Mouse (Mus musculus) left cerebral cortex, adult 8-10 months (tissue): Measurements from ENCODE around the gene Plcb3. TPM values are rescaled to one million over a fixed set of nuclear protein-coding genes. Genes with fewer than 3 reads are reported as not detected.
A peak's percentile ranks its signal among the peaks of the same experiment; 100 is the strongest.

Experiments
- DNase-seq, 2 experiments: peaks; one replicate each; pipeline ENCODE4 v3.0.0; 2022; ENCODE audit warnings: low spot score in 2 of 2
- total RNA-seq, 4 experiments: library from RNA; stranded (reverse); gene quantifications; 2 replicates each; pipeline ENCODE4 v1.2.4; 2022

Gene Plcb3
- total RNA-seq, 4 experiments from 2014 or later = 13.8 to 18.2 (median 14.5) TPM

DNA sequence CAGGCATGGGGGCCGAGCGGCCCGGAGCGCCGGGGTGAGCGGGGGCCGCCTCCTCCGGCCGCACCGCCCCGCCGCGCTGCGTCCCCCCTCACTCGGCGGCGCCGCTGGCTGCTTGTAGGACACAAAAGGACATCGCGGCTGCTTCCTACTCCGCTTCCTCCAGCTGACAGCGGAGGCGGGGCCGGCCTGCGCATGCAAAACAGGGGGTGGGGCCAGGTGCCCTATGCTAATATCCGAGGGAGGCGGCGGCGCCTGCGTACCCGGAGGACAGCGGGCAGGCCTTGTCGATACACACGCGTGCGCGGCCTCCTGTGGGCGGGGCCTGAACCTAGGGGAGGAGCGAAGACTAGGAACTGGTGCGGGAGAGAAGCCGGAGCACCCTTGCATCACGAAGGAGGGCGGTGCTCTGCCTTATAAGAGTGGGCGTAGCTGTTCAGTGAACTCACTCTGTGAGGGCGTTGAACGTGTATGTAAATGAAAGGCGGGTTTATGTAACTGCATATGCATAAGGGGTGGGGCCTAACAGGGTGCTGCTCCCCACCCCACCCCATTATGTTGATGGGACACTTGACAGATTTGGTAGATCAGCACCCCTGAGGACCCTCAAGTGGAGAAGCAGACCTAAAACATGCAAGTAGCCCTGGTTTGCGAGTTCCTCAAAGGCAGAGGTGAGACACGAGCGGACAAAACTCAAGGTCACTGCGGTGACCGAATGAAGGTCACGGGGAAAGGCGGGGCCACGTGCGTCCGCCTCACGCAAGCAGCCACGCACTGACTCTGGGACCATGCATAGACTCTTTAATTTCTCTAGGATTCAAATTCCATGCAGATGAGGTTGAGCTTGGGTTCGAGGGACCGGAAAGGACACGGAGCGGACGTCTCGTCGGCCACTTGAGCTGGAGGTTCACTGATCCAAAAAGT, 54.4 kb downstream of the Plcb3 start, which contains the start of gene Esrra:
TSS of gene Esrra (minus strand) at position 167 of the 921 bp plus-strand sequence.
- peak; percentile 98 to 100 for DNase-seq

- DNase-seq = peak in 1 of 2 experiments; percentile 63
These were observed 55.3 kb downstream of the Plcb3 start for GRCm38 (mm10) chr19:6920741-6921636.

DNA sequence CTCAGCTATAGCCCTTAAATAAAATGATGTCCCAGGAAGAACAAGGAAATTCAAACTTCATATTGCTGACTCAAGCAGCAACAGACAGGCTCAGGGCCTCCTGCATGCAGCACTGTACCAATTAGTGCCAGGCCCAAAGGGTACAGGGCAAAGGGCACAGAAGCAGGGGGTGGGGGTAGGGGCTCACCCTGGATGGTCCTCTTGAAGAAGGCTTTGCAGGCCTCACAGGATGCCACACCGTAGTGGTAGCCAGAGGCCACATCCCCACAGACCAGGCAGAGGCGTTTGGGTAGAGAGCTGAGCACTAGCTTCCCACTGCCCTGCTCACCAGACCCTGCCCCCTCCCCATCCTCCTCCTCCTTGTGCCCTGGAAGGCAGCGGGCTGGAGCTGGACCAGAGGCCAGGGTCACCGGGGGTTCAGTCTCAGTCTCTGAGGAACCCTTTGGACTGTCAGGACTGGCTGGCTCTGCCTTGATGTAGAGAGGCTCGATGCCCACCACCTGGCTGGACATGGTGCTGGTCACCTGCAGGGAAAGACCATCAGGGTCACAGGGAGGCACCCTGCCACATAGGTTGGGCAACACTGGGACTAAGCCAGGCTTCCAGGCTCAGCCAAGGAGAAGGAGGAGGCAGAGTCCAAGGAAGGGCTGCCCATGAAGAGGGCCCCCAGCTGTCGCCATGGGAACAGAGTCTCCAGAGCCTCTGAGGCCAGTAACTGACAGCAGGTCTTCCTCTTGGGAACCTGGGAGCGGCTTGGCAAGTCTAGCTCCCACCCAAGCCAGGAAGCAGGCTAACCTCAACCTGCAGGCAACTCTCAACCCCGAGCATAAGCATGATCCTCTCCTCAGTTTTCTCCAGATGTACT, 56.2 kb downstream of the Plcb3 start:
- peak in 1 of 2 experiments; percentile 53 for DNase-seq

- no peak for DNase-seq
These were observed 56.8 kb downstream of the Plcb3 start for GRCm38 (mm10) chr19:6919431-6919830.

GRCm38 (mm10) chr19:6918321-6918720, 57.9 kb downstream of the Plcb3 start:
- DNase-seq = no peak

GRCm38 (mm10) chr19:6916496-6916895, 59.8 kb downstream of the Plcb3 start:
- no peak for DNase-seq

DNA sequence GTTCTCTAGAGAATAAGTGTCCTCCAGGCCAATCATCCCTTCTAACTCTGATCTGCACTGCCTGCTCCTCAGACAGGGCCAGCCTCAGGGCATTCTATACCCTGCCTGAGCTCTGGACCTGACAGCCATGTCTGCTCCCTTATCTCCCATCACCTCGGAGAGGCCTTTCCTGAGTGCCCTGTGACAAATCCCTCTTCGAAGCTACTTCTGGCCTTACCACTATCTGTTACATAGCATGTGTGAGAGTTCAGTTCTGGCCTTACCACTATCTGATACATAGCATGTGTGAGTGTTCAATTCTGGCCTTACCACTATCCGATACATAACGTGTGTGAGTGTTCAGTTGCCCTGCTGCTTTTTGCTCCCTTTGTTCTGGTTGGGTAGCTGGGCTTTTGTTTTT, 61.0 kb downstream of the Plcb3 start:
- DNase-seq = no peak

DNA sequence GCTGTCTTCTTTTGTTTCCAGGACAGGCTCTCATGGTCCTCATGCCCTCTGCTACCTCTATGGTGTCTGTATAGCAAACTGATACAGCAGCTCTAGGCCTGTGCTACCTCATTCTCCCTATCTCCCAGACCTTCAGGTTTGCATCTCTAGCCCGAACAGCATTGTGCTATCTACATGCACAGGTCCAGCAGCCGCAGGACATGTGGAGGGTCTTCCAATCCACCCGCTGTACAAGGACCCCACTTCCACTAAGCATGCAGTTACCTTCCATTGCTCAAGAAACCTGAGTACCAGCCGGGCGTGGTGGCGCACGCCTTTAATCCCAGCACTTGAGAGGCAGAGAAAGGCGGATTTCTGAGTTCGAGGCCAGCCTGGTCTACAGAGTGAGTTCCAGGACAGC, 61.7 kb downstream of the Plcb3 start:
- no peak for DNase-seq

- DNase-seq = no peak
These were observed 62.3 kb downstream of the Plcb3 start for GRCm38 (mm10) chr19:6913991-6914390.

GRCm38 (mm10) chr19:6913036-6913435, 63.2 kb downstream of the Plcb3 start:
- no peak for DNase-seq

DNA sequence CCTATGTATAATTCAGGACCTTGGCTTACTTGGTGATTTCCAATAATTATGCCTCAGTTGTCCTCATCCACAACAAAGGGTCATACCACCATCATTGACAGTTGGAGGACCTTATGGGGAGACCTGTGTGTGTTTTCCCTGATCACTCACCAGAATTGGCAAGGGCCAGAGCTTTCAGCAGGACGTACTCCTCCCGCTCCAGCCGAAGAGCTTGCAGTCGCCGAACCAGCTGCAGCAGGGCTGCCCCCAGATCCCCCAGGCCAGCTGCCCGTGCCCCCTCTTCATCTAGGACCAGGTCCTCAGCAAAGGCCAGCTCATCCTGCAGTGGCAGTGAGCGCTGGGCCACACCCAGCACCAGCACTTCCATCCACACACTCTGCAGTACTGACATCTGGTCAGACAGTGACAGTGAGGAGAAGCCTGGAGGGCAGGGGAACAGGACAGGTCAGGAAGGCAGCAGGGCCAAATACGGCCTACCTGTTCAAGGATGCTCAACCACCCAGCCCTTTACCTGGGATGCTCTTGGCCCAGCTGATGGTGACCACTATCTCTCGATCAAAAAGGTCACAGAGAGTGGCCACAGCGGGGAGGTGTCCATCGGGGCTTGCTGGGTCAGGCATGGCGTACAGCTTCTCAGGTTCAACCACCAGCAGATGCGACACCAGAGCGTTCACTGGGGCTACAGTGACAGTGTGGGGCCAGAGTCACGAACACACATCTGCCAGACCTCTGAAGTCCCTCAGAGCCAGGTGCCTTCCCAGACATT, 63.9 kb downstream of the Plcb3 start:
- no peak for DNase-seq

GRCm38 (mm10) chr19:6911101-6912074, 64.9 kb downstream of the Plcb3 start:
- no peak for DNase-seq

GRCm38 (mm10) chr19:6910306-6910705, 66.0 kb downstream of the Plcb3 start:
- DNase-seq = peak in 1 of 2 experiments; percentile 64

- DNase-seq = peak; percentile 84 to 94
These were observed 66.6 kb downstream of the Plcb3 start, which contains the start of the genes Trmt112 and Prdx5 for GRCm38 (mm10) chr19:6909507-6910289. TSS of gene Trmt112 (plus strand) at chr19:6909698. TSS of gene Prdx5 (minus strand) at chr19:6910106.

GRCm38 (mm10) chr19:6909021-6909420, 67.2 kb downstream of the Plcb3 start:
- no peak for DNase-seq

DNA sequence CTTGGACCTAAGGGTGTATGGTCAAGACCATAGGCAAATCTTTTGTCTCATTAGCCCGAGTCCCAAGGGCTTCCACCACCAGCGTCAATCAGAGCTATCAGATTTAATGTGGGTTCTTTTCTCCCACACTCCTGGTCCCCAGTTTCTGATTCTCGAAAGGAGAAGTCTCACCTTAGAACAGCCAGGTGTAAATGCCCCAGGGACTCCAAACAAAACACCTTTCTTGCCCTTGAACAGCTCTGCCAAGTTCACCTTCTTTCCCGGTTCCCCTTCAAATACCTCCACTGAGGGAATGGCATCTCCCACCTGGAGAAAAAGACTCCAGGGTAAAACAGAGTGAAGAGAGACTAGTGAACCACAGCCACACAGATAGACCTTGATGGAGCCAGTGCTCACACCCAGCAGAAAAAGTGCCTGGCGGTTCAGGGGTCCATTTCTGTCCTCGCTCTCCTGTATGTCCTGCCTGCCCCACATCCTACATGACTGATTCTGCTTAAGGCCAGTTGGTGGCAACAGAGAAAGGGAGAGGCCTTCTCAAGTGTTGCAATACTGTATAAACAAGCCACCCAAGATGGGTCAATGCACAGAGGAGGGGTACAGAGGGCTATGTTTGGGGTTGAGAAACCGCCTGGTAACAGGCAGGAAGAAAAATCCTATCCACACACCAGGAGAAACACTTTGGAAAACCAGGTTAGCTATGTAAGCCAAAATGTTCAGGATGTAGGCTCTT, 68.3 kb downstream of the Plcb3 start:
- DNase-seq = no peak

- no peak for DNase-seq
These were observed 69.2 kb downstream of the Plcb3 start for GRCm38 (mm10) chr19:6907094-6907493.
